Mouse (Mus musculus): ENCODE measurements around the gene Pitx2. TPM values are rescaled to one million over a fixed set of nuclear protein-coding genes. Genes with fewer than 3 reads are reported as not detected.

Gene Pitx2
- total RNA-seq, 2 experiments from 2014 or later, result not detected

Other genes starting within 250 kb of the Pitx2 start
- 1 to 10 TPM; 1.2 to 1.7 TPM for gene Enpep, start 132.8 kb downstream of the Pitx2 start, total RNA-seq (2021)

All from layer of hippocampus, postnatal 36 days (tissue).